Mouse (Mus musculus): ENCODE results near the gene Pank1.

Gene Pank1

DNA sequence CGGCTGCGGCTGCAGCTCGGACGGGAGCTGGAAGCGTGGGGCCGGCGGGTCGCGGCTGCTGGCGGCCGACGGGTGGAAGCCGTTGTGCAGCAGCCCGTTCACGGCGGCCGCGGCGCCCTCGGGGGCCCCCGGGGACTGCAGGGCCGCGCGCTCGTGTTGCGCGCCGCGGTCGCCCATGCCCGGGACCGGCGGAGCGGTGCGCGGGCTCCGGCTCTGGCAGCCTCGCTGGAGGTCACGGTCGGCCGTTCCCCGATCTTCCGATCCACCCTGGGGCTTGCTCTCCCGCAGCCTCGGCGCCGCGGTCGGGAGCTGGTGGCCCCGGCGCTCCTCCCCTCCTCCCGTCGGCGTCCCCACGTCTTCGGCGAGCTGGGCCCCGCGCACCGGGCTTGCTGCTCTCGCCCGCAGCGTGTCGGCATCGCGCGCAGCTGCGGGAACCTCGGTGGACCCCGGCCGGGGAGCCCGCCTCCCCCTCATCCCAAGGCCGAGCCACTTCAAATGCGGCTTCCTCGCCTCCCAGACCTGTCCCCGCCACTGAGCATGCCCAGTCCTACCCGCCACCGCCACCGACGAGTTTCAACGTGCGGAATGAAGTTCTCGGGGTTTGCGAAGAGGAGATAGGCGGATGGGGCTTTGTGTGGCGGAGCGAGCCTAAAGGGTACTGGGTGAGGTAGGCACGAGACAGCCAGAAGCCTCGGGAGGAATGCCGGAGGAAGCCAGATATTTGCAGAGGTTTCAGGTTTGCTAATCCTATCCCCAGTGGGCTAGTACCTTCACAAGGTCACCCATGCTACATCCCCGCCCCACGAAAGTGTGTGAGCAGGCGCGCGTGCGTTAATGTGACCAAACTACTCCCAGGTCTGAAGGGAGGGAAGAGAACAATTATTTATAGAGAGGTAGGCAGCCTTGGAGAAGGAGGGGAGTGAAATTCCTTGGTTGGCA, at the start of gene Pank1:
Gene Pank1 (minus strand): TSS at position 853 of the 939 bp plus-strand sequence.
- peak; percentile 74 to 80 for DNase-seq

DNA sequence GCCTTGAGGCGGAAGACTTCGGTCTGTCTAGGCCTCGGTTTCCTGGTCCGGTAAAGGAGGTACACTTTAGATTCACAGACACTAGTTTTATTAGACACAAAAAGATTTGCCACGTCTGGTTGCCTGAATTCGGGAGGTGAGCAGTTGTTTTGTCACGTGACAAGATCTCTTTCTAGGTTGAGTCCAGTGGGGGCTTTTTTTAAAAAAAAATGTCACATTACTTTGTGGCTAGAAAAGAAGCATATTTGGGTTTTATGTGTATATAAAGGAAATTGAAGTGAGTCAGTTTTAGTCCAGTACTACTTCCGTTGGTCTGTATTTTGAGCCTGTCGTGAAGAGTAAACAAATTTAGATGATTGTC, 43.3 kb upstream of the Pank1 start:
- DNase-seq: no peak

DNA sequence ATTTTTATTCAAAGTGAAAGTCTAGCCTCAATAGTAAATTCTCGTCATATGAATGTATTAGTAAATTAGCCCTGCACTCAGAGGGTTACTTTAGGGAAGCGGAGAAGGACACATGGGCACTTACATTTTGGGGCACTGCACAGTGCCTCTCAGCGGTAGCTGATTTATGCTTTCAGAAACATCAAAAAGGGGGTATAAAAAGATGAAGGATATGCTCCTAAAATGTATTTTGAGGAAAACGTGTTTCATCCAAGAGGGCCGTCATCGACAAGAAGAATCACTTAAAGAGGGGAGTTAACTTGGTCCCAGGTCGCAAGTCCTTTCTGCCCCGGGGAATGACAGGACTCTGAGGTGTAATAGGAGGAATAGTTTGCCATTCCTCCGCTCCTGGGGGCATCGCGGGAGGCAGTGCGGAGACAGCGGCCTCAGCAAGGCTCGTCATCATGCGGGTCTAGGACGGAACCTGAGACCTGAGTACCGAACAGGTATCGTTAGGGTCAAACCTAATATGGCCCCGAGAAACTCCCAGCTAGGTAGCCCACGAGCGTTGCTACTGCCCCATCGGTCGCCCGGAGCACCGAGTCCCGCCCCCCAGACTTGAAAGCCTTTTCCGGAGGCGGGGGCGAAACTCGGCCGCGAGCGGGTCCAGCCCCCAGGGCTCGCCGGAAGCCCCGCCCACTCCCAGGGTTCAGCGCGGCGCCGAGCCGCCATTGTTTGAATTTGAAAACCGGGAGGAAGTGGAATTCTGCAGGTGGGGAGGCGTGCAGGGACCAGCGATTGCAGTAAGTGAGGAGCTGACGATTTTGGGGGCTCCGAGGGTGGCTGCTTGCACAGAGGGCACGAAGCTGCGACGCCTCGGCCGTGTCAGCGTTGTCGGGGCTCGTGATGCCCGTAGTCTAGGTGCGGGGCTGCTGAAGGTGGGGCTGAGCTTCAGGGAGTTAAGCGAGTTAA, 42.7 kb upstream of the Pank1 start, which contains the start of gene Kif20b:
Gene Kif20b (plus strand): TSS at position 710 of the 951 bp plus-strand sequence.
- DNase-seq: peak; percentile 94

DNA sequence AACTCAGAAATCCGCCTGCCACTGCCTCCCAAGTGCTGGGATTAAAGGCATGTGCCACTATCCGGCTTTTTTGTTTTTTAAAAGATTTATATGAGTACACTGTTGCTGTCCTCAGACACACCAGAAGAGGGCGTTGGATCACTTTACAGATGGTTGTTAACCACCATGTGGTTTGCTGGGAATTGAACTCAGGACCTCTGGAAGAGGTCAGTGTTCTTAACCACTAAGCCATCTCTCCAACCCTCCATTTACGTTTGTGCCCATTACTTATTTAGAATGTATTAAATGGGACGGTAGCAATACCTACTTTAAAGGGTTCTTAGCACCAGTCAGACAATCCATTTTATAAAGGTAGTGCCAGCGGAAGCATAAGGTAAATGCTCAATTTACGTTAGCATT, 42.0 kb upstream of the Pank1 start:
- no peak for DNase-seq

DNA sequence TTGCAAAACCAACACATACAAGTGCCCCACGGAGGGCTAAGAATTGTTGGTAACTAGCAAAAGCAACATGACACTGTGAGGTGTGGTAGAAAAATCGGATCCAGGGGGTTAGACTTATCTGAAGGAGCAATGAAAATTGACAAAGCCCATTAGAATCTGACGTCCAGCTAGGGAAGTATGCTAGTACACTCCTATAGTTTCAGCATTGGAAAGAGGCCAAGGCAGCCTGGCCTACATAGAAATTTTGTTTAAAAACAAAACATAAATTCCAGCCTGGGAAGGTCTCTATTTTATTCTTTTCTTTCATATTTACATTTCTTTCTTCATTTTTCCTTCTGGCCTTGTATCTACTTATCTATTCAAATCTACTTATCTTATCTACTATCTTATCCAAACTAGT, 41.3 kb upstream of the Pank1 start:
- no peak for DNase-seq

DNA sequence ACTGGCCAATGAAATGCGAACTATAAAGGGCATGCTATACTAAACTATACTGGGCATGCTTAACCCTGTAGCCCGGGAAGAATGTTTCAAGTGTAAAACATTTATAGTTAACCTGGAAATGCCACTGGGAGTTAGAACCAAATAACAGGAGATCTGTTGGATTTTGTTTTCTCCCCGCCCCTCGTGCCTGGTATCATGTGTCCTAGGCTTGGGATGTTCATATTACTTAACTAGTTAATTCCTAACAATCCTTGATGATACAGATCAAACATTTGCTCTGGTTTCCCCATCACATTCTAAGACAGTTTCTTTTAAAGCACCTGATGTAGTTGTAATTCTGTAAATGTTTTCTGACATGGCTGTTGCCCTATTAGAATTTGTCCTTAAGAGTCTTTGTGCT, 40.8 kb upstream of the Pank1 start:
- DNase-seq: no peak

DNA sequence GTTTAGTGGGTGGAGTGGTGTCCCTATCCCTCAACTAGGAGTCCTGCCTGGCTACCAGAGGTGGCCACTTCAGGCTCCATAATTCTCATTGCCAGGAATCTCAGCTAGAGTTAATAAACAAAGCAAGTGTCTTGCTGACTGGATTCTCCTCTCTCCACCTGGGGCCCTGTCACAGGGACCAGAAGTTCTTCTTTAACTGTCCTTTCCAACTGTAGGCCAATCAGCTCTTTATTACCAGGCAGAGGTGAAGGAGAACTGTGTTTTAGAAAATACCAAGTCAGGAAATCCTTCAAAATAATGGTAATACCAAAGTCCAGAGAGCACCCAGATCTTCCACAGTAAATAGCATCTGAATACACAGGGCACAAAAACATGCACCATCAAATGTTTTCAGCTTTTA, 33.1 kb upstream of the Pank1 start:
- no peak for DNase-seq

DNA sequence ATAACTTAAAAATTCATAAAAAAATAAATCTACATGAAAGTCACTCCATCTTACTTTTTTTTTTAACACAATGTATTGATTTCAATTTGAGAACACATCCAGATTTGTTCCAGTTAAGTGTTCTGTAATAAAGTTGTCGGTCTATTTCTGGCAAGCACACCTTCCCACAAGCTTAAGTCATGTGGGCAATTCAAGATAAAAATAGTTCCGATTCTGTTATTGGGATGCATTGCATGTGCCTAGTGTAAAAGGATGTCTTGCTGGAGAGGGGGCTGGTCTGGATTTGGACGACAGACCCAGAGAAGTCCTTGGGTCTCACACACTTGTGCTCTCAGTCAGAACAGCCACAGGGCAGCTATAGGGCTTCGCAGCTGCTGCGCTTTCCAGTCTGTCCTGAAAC, 27.5 kb upstream of the Pank1 start:
- no peak for DNase-seq

DNA sequence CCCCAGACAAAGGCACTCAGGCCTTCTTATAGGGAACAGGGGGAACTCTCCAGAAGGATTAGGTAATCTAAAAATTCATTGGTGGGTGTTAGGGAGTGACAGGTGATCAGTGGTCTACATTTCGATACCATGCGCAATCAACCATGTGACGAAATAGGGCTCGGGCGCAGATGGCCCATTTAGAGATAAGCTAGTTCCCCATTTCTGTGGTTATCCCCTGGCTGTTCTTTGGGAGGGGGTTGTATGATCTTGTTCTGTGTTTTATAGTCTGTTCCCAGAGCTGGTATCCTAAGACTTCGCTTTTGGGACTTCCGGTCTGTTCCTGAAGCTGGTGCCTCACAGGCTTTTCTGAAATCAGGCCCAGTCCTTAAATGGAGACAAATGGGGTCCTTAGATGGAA, 26.2 kb upstream of the Pank1 start:
- DNase-seq: no peak

DNA sequence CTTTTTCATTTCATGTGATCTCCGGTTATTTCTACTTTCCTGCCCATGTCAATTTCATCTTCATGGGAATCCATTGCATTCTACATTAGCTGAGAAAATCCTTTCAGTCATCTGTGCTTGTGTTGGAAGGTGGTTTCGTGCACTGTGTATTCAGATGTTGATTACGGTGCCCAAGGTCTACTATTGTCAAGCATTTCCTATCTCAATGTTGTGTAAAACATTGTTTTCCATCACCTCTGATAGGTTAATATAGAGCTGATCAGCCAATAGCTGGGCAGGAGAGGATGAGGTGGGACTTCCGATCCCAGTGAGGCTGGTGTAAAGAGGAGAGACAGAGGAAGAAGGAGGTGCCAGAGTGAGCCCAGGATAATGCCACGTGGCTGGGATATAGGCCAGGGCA, 24.8 kb upstream of the Pank1 start:
- no peak for DNase-seq

DNA sequence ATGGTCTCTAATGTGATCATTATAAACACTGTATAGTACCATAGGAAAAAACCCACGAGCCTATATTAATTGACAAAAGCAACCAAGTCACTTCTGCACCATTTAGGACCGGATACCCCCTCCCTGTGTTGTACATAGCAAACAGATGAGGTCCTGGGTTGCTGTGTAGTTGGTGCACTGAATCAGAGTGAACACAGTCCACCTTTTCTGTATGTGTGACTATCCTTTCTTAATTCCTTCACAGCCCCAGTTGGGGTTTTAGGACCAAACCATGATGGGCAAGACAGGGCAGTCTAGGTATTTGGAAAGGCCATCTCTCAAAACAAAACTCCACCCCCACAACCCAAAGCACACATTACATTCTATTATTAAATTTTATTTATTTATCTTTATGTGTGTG, 22.5 kb upstream of the Pank1 start:
- no peak for DNase-seq

DNA sequence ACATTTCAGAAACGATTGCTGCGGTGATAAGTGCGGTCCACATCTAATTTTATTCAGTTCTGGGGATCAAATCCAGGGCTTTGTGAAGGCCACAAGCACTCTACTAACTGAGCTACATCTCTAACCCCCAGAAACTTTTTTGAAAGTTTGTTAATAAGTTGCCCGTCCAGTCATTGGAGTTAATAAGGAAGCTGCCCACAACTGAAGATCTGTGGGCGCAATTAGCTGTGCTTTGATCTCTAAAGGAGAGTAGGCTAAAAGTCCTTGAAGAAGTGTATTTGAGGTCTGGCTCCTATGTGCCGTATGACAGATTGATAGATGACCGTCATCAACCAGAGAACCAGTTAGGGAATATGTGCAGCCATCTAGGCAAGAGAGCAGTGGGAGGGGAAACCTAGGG, 22.0 kb upstream of the Pank1 start:
- no peak for DNase-seq

DNA sequence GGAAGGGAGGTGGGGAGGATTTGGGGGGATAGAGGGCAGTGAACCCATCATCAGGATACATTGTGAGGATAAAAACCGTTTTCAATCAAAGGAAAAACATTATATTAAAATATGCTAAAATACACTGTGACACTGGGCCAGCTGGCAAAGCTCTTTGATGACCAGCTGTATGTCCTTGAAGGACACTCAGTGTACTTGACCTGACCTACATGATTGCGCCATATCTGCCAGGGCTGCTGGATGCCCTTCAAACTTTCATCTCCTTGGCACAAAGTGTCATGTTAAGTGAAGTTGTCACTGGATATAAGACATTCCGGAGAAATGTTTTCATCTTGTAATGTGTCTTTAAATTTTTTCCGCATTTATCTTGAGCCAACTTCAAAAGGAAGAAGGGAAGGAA, 19.7 kb upstream of the Pank1 start:
- peak; percentile 67 to 81 for DNase-seq

DNA sequence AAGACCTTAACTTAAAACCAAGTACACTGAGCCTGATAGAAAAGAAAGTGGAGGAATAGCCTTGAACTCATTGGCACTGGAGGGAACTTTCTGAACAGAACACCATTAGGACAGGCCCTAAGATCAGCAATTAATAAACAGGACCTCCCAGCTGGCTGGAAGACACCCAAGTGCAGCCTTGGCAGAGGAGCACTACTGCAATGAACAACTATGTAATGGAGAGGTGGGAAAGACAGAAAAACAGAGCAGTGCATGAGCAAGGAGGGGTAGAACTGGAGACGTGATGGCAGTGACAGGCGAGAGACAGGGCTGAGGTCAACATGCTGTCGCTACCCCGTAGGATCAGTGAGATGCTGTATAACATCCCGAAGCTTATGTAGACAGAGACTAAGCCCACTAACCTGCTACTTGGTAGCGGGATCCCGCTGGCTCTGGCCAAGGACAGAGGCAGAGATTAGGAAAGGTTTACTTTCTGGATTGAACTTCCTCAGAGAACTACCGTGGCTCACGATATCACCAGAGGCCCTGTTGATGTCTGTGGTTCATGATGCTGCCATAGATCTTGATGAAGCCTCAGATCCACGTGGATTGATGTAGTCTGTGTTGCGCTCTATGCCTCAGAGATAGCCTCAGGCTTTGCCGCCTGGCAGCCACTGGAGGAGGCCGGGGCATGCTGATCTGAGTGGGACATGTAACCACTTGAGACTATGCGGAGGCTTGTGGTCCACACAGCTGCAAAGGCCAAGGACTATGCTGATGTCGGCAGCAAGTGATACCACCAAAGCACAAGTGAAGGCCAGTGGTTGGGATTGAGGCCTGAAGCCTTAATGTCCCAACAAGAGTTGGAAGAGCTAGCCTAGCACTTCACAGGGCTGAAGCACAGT, 18.1 kb upstream of the Pank1 start:
- peak; percentile 37 to 81 for DNase-seq

DNA sequence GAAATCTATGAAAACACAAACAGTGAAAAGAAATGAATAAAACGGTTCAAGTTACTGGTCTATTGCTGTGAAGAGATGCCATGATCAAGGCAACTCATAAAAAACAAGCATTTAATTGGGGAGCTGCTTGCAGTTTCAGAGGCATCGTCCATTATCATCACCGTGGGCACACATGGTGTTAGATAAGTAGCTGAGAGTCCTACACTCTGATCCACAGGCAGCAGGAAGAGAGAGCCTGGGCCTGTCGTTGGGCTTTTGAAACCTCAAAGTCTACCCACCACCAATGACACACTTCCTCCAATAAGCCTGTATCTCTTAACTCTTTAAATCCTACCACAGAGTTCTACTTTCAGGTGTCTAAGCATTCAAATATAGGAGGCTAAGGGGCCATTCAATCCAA, 15.8 kb upstream of the Pank1 start:
- no peak for DNase-seq

DNA sequence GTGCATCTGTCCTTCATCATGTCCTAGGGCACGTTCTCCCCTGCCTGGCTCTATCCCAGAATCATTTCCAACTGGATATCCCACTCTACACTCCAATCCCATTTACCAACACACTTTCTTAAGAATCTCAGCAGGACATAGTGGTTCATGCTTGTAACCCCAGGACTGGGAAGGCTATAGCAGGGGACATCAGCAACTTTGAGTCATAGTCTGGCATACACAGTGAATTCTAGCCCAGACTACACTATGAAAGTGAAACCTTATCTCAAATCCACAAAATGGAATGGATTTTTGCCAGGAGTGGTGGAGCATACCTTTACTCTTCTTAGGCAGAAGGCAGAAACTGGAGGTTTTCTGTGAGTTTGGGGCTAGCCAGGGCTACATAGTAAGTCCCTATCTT, 12.3 kb upstream of the Pank1 start:
- DNase-seq: no peak

DNA sequence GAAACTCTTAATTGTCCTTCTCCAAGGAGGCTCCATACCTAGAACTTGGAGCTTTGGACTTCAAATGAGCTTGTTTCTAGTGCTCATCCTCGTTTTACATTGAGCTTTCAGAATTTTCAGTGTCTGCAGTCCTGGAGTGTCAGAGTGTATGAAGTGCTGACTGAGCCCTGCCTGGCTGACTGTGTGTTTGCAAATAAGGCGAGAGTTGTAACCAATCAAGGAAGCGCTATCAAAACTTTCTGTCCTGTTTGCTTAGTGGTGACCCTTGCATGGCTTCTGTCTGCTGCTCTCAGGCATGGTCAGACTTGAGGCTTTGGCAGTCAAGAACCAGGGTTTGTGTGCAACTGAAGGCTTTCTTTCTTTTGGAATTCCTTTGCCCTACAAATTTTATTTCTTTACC, 11.7 kb upstream of the Pank1 start:
- DNase-seq: peak; percentile 6 to 59

DNA sequence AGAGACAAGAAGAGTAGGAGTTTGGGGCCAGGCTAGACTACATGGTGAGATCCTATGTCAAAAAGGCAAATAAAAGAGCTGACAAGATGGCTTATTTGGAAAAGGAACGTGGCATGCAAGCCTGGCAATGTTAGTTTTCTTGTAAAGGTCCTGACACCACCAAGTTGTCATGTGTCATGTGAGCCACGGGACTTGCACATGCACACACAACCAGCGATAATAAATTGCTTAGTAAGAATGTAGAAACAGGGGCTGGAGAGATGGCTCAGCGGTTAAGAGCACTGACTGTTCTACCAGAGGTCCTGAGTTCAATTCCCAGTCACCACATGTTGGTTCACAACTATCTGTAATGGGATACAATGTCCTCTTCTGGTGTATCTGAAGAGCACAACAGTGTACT, 7.1 kb upstream of the Pank1 start:
- no peak for DNase-seq

DNA sequence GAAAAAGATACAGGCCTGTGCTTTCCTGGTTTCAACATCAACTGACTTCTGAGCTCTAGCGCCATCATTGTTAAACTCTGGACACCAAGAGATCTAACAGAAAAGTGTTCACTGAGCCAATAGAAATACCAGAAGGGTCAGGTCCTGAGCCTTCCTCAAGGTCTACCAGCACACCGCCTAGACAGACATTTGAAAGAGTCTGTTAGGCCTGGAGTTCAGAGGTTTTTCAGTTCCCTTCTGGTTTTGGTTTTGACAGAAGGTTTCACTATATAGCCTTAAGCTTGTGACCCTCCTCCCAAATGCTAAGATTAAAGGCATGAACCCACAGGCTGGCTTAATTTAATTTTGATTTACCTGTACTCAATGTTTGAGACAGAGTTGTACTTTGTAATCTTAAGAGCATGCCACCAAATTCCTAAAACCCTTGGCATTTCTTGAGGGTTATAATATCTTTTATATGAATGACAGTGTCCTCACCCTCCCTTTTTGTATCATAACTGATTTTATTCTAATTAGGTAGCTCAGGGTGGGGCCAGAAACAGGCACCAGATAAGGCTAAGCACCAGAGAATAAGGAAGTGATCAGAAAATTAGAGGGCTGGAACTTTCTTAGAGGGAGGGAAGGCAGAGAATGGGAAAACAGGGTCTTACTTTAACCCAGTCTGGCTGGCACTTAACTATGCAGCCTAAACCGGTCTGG, 4.4 kb upstream of the Pank1 start:
- no peak for DNase-seq

DNA sequence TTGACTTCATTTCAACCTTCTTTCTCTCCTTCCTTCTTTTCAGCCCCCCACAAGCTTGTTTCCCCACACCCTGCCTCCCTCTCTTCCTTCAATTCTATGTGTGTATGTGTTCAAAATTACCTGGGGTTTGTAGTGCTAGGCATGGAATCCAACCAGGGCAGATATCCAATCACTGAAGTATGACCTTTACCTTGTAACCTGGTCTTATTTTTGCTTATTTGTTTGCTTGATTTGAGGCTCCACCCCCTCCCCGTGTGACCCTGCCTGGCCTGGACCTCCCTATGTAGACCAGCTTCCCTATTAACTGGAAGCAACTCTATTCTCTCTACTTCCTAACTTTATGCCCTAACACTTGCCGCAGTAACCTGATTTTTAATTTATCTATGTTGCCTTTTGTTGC, 3.2 kb upstream of the Pank1 start:
- no peak for DNase-seq

DNA sequence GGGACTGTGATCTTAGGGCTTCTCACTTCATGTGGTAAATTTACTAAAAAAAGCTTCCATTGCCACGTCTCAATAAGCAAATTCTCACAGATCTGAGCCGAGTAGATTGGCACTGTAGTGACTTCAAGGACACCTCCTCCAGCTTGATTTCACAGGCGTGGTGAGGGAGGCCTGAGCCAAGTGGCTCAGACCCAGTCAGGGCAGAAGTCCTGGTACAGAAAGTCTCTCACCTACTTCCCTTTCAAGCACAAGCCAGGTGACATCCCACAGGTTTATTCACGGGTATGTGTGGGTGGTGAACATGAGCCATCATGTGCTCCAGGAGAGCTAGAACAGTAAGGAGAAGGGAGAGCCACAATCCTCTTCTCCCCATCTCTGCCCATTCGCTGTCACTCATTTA, 1.9 kb upstream of the Pank1 start:
- no peak for DNase-seq

DNA sequence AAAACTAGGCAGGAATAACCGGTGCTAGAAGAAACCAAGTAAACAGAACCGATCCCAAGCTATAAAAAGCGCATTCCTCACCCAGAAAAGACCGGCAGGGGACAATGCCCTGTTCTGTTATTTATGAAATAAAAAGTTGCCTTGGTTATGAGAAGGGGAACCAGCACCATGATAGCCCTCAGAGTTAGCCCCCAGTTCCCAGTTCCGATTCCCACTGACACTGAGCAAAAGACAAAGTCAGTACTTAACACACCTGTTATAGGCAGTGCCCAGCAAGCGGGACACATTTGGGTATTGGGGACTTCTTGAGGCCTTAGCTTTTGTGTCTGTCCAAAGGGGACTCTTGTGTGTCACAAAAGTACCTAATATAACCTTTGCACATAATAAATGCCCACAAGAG, 369 bp upstream of the Pank1 start:
- no peak for DNase-seq

All from lung, postnatal 4 days (tissue).